Mouse (Mus musculus): ENCODE measurements around the gene Alyref2. TPM values are rescaled to one million over a fixed set of nuclear protein-coding genes. Genes with fewer than 3 reads are reported as not detected.

Gene Alyref2
- polyA plus RNA-seq (2014; fragmentation: Nextera tagmentation; extraction: Ambion mirVana) = 7.8 and 8.3 TPM in 2 replicates

GRCm38 (mm10) chr1:171503250-171503591 is at the start of gene Alyref2:
TSS of gene Alyref2 (plus strand) at chr1:171503478.
- DNase-seq (ENCODE audit: low spot score) (no peak), ATAC-seq (replicated peaks; ENCODE audit: low FRiP score) (peak; percentile 81)
- no peaks in the 10 kb centered on the region for H3K9me3 ChIP-seq (ENCODE audit: control insufficient read depth, low read length)
- H3K4me2 ChIP-seq = peak within 1 kb of the TSS; percentile 90
- H3K9ac ChIP-seq (ENCODE audit: low read depth, low read length) = peak within 1 kb of the TSS; percentile 78
- H3K4me3 ChIP-seq (ENCODE audit: low read depth, low read length) = peak within 1 kb of the TSS; percentile 66
- WGBS = 0% methylated on average over 19 of the region's 19 CpGs
- peaks cover 3% of the 10 kb centered on the region; the same call in 1 of the 2 replicates for H3K4me1 ChIP-seq (replicated peaks; ENCODE audit: control insufficient read depth, insufficient read depth, low read length)
- H3K27ac ChIP-seq (ENCODE audit: low read depth, low read length) = peak within 1 kb of the TSS; percentile 94
- no peaks in the 10 kb centered on the region for H3K36me3 ChIP-seq (ENCODE audit: control insufficient read depth, insufficient read depth, low read length)
- no peaks in the 10 kb centered on the region for H3K27me3 ChIP-seq (replicated peaks; ENCODE audit: control insufficient read depth, insufficient read depth, low read length)

GRCm38 (mm10) chr1:171454926-171455325 is 48.4 kb upstream of the Alyref2 start:
- no peak for ATAC-seq (replicated peaks; ENCODE audit: low FRiP score)
- WGBS = 76% methylated on average over 6 of the region's 6 CpGs
- Histone ChIP-seq H3K27me3 (replicated peaks; ENCODE audit: control insufficient read depth, insufficient read depth, low read length) (no peaks in the 10 kb centered on the region), H3K9ac (ENCODE audit: low read depth, low read length) (no peak overlapping the region), H3K4me2 (no peak overlapping the region), H3K36me3 (ENCODE audit: control insufficient read depth, insufficient read depth, low read length) (no peaks in the 10 kb centered on the region), H3K27ac (ENCODE audit: low read depth, low read length) (no peak overlapping the region), H3K9me3 (ENCODE audit: control insufficient read depth, low read length) (no peaks in the 10 kb centered on the region), H3K4me3 (ENCODE audit: low read depth, low read length) (no peak overlapping the region), H3K4me1 (replicated peaks; ENCODE audit: control insufficient read depth, insufficient read depth, low read length) (no peaks in the 10 kb centered on the region)
- DNase-seq (ENCODE audit: low spot score) = no peak

- ATAC-seq (replicated peaks; ENCODE audit: low FRiP score) (no peak), DNase-seq (ENCODE audit: low spot score) (no peak)
- no peaks in the 10 kb centered on the region for H3K9me3 ChIP-seq (ENCODE audit: control insufficient read depth, low read length)
- no peaks in the 10 kb centered on the region for H3K4me1 ChIP-seq (replicated peaks; ENCODE audit: control insufficient read depth, insufficient read depth, low read length)
- no peak overlapping the region for H3K4me3 ChIP-seq (ENCODE audit: low read depth, low read length)
- H3K9ac ChIP-seq (ENCODE audit: low read depth, low read length) = no peak overlapping the region
- H3K36me3 ChIP-seq (ENCODE audit: control insufficient read depth, insufficient read depth, low read length) = no peaks in the 10 kb centered on the region; the same call in 1 of the 2 replicates
- no peak overlapping the region for H3K27ac ChIP-seq (ENCODE audit: low read depth, low read length)
- H3K4me2 ChIP-seq = no peak overlapping the region
- 94% methylated on average over 1 of the region's 1 CpGs for WGBS
- H3K27me3 ChIP-seq (replicated peaks; ENCODE audit: control insufficient read depth, insufficient read depth, low read length) = no peaks in the 10 kb centered on the region
Measured at GRCm38 (mm10) chr1:171457568-171457967, 45.7 kb upstream of the Alyref2 start.

- peaks cover 4% of the 10 kb centered on the region; the same call in 1 of the 2 replicates for H3K36me3 ChIP-seq (ENCODE audit: control insufficient read depth, insufficient read depth, low read length)
- no peaks in the 10 kb centered on the region for H3K27me3 ChIP-seq (replicated peaks; ENCODE audit: control insufficient read depth, insufficient read depth, low read length)
- 77% methylated on average over 5 of the region's 5 CpGs for WGBS
- no peak overlapping the region for H3K9ac ChIP-seq (ENCODE audit: low read depth, low read length)
- no peak overlapping the region for H3K4me2 ChIP-seq
- no peaks in the 10 kb centered on the region for H3K9me3 ChIP-seq (ENCODE audit: control insufficient read depth, low read length)
- H3K27ac ChIP-seq (ENCODE audit: low read depth, low read length) = no peak overlapping the region
- ATAC-seq (replicated peaks; ENCODE audit: low FRiP score) (no peak), DNase-seq (ENCODE audit: low spot score) (no peak)
- H3K4me1 ChIP-seq (replicated peaks; ENCODE audit: control insufficient read depth, insufficient read depth, low read length) = no peaks in the 10 kb centered on the region
- H3K4me3 ChIP-seq (ENCODE audit: low read depth, low read length) = no peak overlapping the region
Measured at GRCm38 (mm10) chr1:171459791-171460190, 43.5 kb upstream of the Alyref2 start.

GRCm38 (mm10) chr1:171460551-171461503 is 42.5 kb upstream of the Alyref2 start:
- no peaks in the 10 kb centered on the region for H3K4me1 ChIP-seq (replicated peaks; ENCODE audit: control insufficient read depth, insufficient read depth, low read length)
- no peak for DNase-seq (ENCODE audit: low spot score)
- H3K9me3 ChIP-seq (ENCODE audit: control insufficient read depth, low read length) = no peaks in the 10 kb centered on the region
- H3K9ac ChIP-seq (ENCODE audit: low read depth, low read length) = no peak overlapping the region
- H3K36me3 ChIP-seq (ENCODE audit: control insufficient read depth, insufficient read depth, low read length) = peaks cover 6% of the 10 kb centered on the region; the same call in 1 of the 2 replicates
- H3K4me3 ChIP-seq (ENCODE audit: low read depth, low read length) = no peak overlapping the region
- H3K4me2 ChIP-seq = no peak overlapping the region
- H3K27ac ChIP-seq (ENCODE audit: low read depth, low read length) = no peak overlapping the region
- WGBS = 93% methylated on average over 21 of the region's 22 CpGs
- no peaks in the 10 kb centered on the region for H3K27me3 ChIP-seq (replicated peaks; ENCODE audit: control insufficient read depth, insufficient read depth, low read length)
- ATAC-seq (replicated peaks; ENCODE audit: low FRiP score) = no peak

- H3K4me2 ChIP-seq = no peak overlapping the region
- 75% methylated on average over 3 of the region's 3 CpGs for WGBS
- H3K9me3 ChIP-seq (ENCODE audit: control insufficient read depth, low read length) = no peaks in the 10 kb centered on the region
- no peaks in the 10 kb centered on the region for H3K4me1 ChIP-seq (replicated peaks; ENCODE audit: control insufficient read depth, insufficient read depth, low read length)
- ATAC-seq (replicated peaks; ENCODE audit: low FRiP score) = no peak
- peaks cover 6% of the 10 kb centered on the region; the same call in 1 of the 2 replicates for H3K36me3 ChIP-seq (ENCODE audit: control insufficient read depth, insufficient read depth, low read length)
- H3K27ac ChIP-seq (ENCODE audit: low read depth, low read length) = no peak overlapping the region
- no peak overlapping the region for H3K9ac ChIP-seq (ENCODE audit: low read depth, low read length)
- H3K27me3 ChIP-seq (replicated peaks; ENCODE audit: control insufficient read depth, insufficient read depth, low read length) = no peaks in the 10 kb centered on the region
- no peak for DNase-seq (ENCODE audit: low spot score)
- H3K4me3 ChIP-seq (ENCODE audit: low read depth, low read length) = no peak overlapping the region
Measured at GRCm38 (mm10) chr1:171463133-171463532, 40.1 kb upstream of the Alyref2 start.

- ATAC-seq (replicated peaks; ENCODE audit: low FRiP score) = no peak
- 82% methylated on average over 5 of the region's 5 CpGs for WGBS
- no peaks in the 10 kb centered on the region for H3K27me3 ChIP-seq (replicated peaks; ENCODE audit: control insufficient read depth, insufficient read depth, low read length)
Measured at GRCm38 (mm10) chr1:171465749-171466412, 37.4 kb upstream of the Alyref2 start.

GRCm38 (mm10) chr1:171466565-171466964 is 36.7 kb upstream of the Alyref2 start:
- DNase-seq (ENCODE audit: low spot score) (no peak), ATAC-seq (replicated peaks; ENCODE audit: low FRiP score) (no peak)
- H3K4me2 ChIP-seq = no peak overlapping the region
- H3K27me3 ChIP-seq (replicated peaks; ENCODE audit: control insufficient read depth, insufficient read depth, low read length) = no peaks in the 10 kb centered on the region
- H3K9ac ChIP-seq (ENCODE audit: low read depth, low read length) = no peak overlapping the region
- H3K27ac ChIP-seq (ENCODE audit: low read depth, low read length) = no peak overlapping the region
- no peaks in the 10 kb centered on the region for H3K4me1 ChIP-seq (replicated peaks; ENCODE audit: control insufficient read depth, insufficient read depth, low read length)
- H3K9me3 ChIP-seq (ENCODE audit: control insufficient read depth, low read length) = no peaks in the 10 kb centered on the region
- WGBS = 54% methylated on average over 4 of the region's 4 CpGs
- no peak overlapping the region for H3K4me3 ChIP-seq (ENCODE audit: low read depth, low read length)
- peaks cover 6% of the 10 kb centered on the region; the same call in 1 of the 2 replicates for H3K36me3 ChIP-seq (ENCODE audit: control insufficient read depth, insufficient read depth, low read length)

More at GRCm38 (mm10) chr1:171465749-171466412, 37.4 kb upstream of the Alyref2 start:
- H3K4me2 ChIP-seq = no peak overlapping the region
- H3K4me1 ChIP-seq (replicated peaks; ENCODE audit: control insufficient read depth, insufficient read depth, low read length) = no peaks in the 10 kb centered on the region
- H3K27ac ChIP-seq (ENCODE audit: low read depth, low read length) = no peak overlapping the region
- no peak overlapping the region for H3K9ac ChIP-seq (ENCODE audit: low read depth, low read length)
- no peak overlapping the region for H3K4me3 ChIP-seq (ENCODE audit: low read depth, low read length)
- peaks cover 6% of the 10 kb centered on the region; the same call in 1 of the 2 replicates for H3K36me3 ChIP-seq (ENCODE audit: control insufficient read depth, insufficient read depth, low read length)
- no peaks in the 10 kb centered on the region for H3K9me3 ChIP-seq (ENCODE audit: control insufficient read depth, low read length)
- no peak for DNase-seq (ENCODE audit: low spot score)
